Mouse (Mus musculus): ENCODE data around the gene Hoxb1. TPM values are rescaled to one million over a fixed set of nuclear protein-coding genes. Genes with fewer than 3 reads are reported as not detected.
A peak's percentile ranks its signal among the peaks of the same experiment; 100 is the strongest.

Hoxb1 gene
- polyA plus RNA-seq, 1 experiment from 2014 or later: not detected

- 1% methylated on average over 45 of the region's 45 CpGs for WGBS
- H3K27ac ChIP-seq (replicated peaks): no peak overlapping the region
- H3K4me2 ChIP-seq (replicated peaks): peak overlapping the region; percentile 36; the same call in 1 of the 2 replicates
- peaks cover 96% of the 10 kb centered on the region for H3K27me3 ChIP-seq
- no peaks in the 10 kb centered on the region for H3K9me3 ChIP-seq (replicated peaks)
- peaks cover 14% of the 10 kb centered on the region for H3K4me1 ChIP-seq
- H3K4me3 ChIP-seq (replicated peaks): no peak overlapping the region; the same call in 1 of the 2 replicates
- H3K36me3 ChIP-seq: no peaks in the 10 kb centered on the region
- no peak overlapping the region for H3K9ac ChIP-seq
- no peak for ATAC-seq (ENCODE audit: insufficient number of reproducible peaks, low FRiP score, low TSS enrichment, low read depth)
These were observed 19.4 kb upstream of the Hoxb1 start for GRCm38 (mm10) chr11:96345893-96346806.

- Histone ChIP-seq H3K36me3 (no peaks in the 10 kb centered on the region), H3K9me3 (replicated peaks) (no peaks in the 10 kb centered on the region), H3K4me3 (replicated peaks) (no peak overlapping the region), H3K9ac (no peak overlapping the region), H3K4me2 (replicated peaks) (no peak overlapping the region), H3K27ac (replicated peaks) (no peak overlapping the region), H3K4me1 (peaks cover 7% of the 10 kb centered on the region), H3K27me3 (peaks cover 96% of the 10 kb centered on the region)
- no peak for ATAC-seq (ENCODE audit: insufficient number of reproducible peaks, low FRiP score, low TSS enrichment, low read depth)
- 18% methylated on average over 5 of the region's 5 CpGs for WGBS
These were observed 18.5 kb upstream of the Hoxb1 start for GRCm38 (mm10) chr11:96346916-96347520.

- Histone ChIP-seq H3K27ac (replicated peaks) (no peak overlapping the region), H3K9ac (no peak overlapping the region), H3K4me2 (replicated peaks) (no peak overlapping the region), H3K9me3 (replicated peaks) (no peaks in the 10 kb centered on the region), H3K36me3 (no peaks in the 10 kb centered on the region), H3K27me3 (peaks cover 96% of the 10 kb centered on the region), H3K4me3 (replicated peaks) (no peak overlapping the region), H3K4me1 (peaks cover 9% of the 10 kb centered on the region)
- WGBS: 13% methylated on average over 4 of the region's 4 CpGs
- no peak for ATAC-seq (ENCODE audit: insufficient number of reproducible peaks, low FRiP score, low TSS enrichment, low read depth)
These were observed 17.8 kb upstream of the Hoxb1 start for GRCm38 (mm10) chr11:96347717-96348116.

- peaks cover 16% of the 10 kb centered on the region for H3K4me1 ChIP-seq
- no peak overlapping the region for H3K4me3 ChIP-seq (replicated peaks)
- H3K27me3 ChIP-seq: peaks cover 96% of the 10 kb centered on the region
- no peak overlapping the region for H3K9ac ChIP-seq
- H3K4me2 ChIP-seq (replicated peaks): no peak overlapping the region
- no peak overlapping the region for H3K27ac ChIP-seq (replicated peaks)
- ATAC-seq (ENCODE audit: insufficient number of reproducible peaks, low FRiP score, low TSS enrichment, low read depth): no peak
- WGBS: 8% methylated on average over 21 of the region's 21 CpGs
- no peaks in the 10 kb centered on the region for H3K36me3 ChIP-seq
- no peaks in the 10 kb centered on the region for H3K9me3 ChIP-seq (replicated peaks)
These were observed 17.2 kb upstream of the Hoxb1 start for GRCm38 (mm10) chr11:96348141-96348928.

GRCm38 (mm10) chr11:96348988-96349387 is 16.6 kb upstream of the Hoxb1 start:
- WGBS: 17% methylated on average over 3 of the region's 3 CpGs
- Histone ChIP-seq H3K9ac (no peak overlapping the region), H3K4me1 (peaks cover 17% of the 10 kb centered on the region), H3K9me3 (replicated peaks) (no peaks in the 10 kb centered on the region), H3K36me3 (no peaks in the 10 kb centered on the region), H3K27me3 (peaks cover 94% of the 10 kb centered on the region), H3K4me2 (replicated peaks) (no peak overlapping the region), H3K27ac (replicated peaks) (no peak overlapping the region), H3K4me3 (replicated peaks) (no peak overlapping the region)
- no peak for ATAC-seq (ENCODE audit: insufficient number of reproducible peaks, low FRiP score, low TSS enrichment, low read depth)

- Histone ChIP-seq H3K9ac (no peak overlapping the region), H3K27ac (replicated peaks) (no peak overlapping the region), H3K4me2 (replicated peaks) (no peak overlapping the region), H3K4me1 (peaks cover 21% of the 10 kb centered on the region), H3K9me3 (replicated peaks) (no peaks in the 10 kb centered on the region), H3K27me3 (peaks cover 94% of the 10 kb centered on the region), H3K36me3 (no peaks in the 10 kb centered on the region), H3K4me3 (replicated peaks) (no peak overlapping the region)
- no peak for ATAC-seq (ENCODE audit: insufficient number of reproducible peaks, low FRiP score, low TSS enrichment, low read depth)
- WGBS: 11% methylated on average over 14 of the region's 14 CpGs
These were observed 15.8 kb upstream of the Hoxb1 start for GRCm38 (mm10) chr11:96349491-96350340.

GRCm38 (mm10) chr11:96350341-96350624 is 15.3 kb upstream of the Hoxb1 start, which contains the start of gene Hoxb2:
Gene Hoxb2 (plus strand): TSS chr11:96350525.
- H3K4me3 ChIP-seq (replicated peaks): no peak within 1 kb of the TSS
- no peak within 1 kb of the TSS for H3K4me2 ChIP-seq (replicated peaks)
- H3K4me1 ChIP-seq: peaks cover 20% of the 10 kb centered on the region

GRCm38 (mm10) chr11:96350791-96351190 is 14.8 kb upstream of the Hoxb1 start:
- WGBS: 13% methylated on average over 2 of the region's 2 CpGs
- Histone ChIP-seq H3K27me3 (peaks cover 91% of the 10 kb centered on the region), H3K4me3 (replicated peaks) (no peak overlapping the region), H3K27ac (replicated peaks) (no peak overlapping the region), H3K9me3 (replicated peaks) (no peaks in the 10 kb centered on the region), H3K4me2 (replicated peaks) (no peak overlapping the region), H3K9ac (no peak overlapping the region), H3K4me1 (peaks cover 15% of the 10 kb centered on the region; the same call in 1 of the 2 replicates), H3K36me3 (no peaks in the 10 kb centered on the region)
- no peak for ATAC-seq (ENCODE audit: insufficient number of reproducible peaks, low FRiP score, low TSS enrichment, low read depth)

More at GRCm38 (mm10) chr11:96350341-96350624, 15.3 kb upstream of the Hoxb1 start, which contains the start of gene Hoxb2:
- Histone ChIP-seq H3K9ac (no peak within 1 kb of the TSS), H3K36me3 (no peaks in the 10 kb centered on the region), H3K9me3 (replicated peaks) (no peaks in the 10 kb centered on the region), H3K27ac (replicated peaks) (no peak within 1 kb of the TSS), H3K27me3 (peaks cover 93% of the 10 kb centered on the region)
- ATAC-seq (ENCODE audit: insufficient number of reproducible peaks, low FRiP score, low TSS enrichment, low read depth): no peak
- 29% methylated on average over 2 of the region's 2 CpGs for WGBS

- Histone ChIP-seq H3K27ac (replicated peaks) (no peak overlapping the region), H3K36me3 (no peaks in the 10 kb centered on the region), H3K4me2 (replicated peaks) (no peak overlapping the region), H3K4me1 (peaks cover 15% of the 10 kb centered on the region; the same call in 1 of the 2 replicates), H3K4me3 (replicated peaks) (no peak overlapping the region), H3K9ac (no peak overlapping the region), H3K9me3 (replicated peaks) (no peaks in the 10 kb centered on the region), H3K27me3 (peaks cover 91% of the 10 kb centered on the region)
- WGBS: 5% methylated on average over 11 of the region's 11 CpGs
- ATAC-seq (ENCODE audit: insufficient number of reproducible peaks, low FRiP score, low TSS enrichment, low read depth): no peak
These were observed 14.2 kb upstream of the Hoxb1 start for GRCm38 (mm10) chr11:96351312-96351711.

- H3K4me3 ChIP-seq (replicated peaks): 0 out of 2 replicates have a peak overlapping the region, but pooled peaks have one; percentile 10
- no peak overlapping the region for H3K9ac ChIP-seq
- peaks cover 91% of the 10 kb centered on the region for H3K27me3 ChIP-seq
- no peaks in the 10 kb centered on the region for H3K36me3 ChIP-seq
- H3K4me1 ChIP-seq: peaks cover 15% of the 10 kb centered on the region; the same call in 1 of the 2 replicates
- whole genome bisulfite sequencing: 2% methylated on average over 22 of the region's 22 CpGs
- no peak overlapping the region for H3K27ac ChIP-seq (replicated peaks)
- H3K9me3 ChIP-seq (replicated peaks): no peaks in the 10 kb centered on the region
- ATAC-seq (ENCODE audit: insufficient number of reproducible peaks, low FRiP score, low TSS enrichment, low read depth): no peak
- H3K4me2 ChIP-seq (replicated peaks): no peak overlapping the region
These were observed 13.7 kb upstream of the Hoxb1 start for GRCm38 (mm10) chr11:96351831-96352230.

Measured in embryonic facial prominence, embryonic 15.5 days (tissue).